Mouse (Mus musculus): ENCODE data around the gene Tap1. TPM values are rescaled to one million over a fixed set of nuclear protein-coding genes. Genes with fewer than 3 reads are reported as not detected.

The Tap1 gene
- total RNA-seq, 2 experiments from 2014 or later: 1.4 to 1.5 TPM

- no peak for DNase-seq
Observed at GRCm38 (mm10) chr17:34179913-34180859, 7.2 kb upstream of the Tap1 start.

- no peak for DNase-seq
Observed at GRCm38 (mm10) chr17:34183564-34184219, 3.7 kb upstream of the Tap1 start.

- no peak for DNase-seq
Observed at GRCm38 (mm10) chr17:34185526-34185925, 1.8 kb upstream of the Tap1 start.

GRCm38 (mm10) chr17:34186885-34187260, 480 bp upstream of the Tap1 start:
- no peak for DNase-seq

- no peak for DNase-seq
Observed at GRCm38 (mm10) chr17:34188010-34188409, 657 bp downstream of the Tap1 start.

- DNase-seq: no peak
Observed at GRCm38 (mm10) chr17:34188986-34189385, 1.6 kb downstream of the Tap1 start.

- no peak for DNase-seq
Observed at GRCm38 (mm10) chr17:34192852-34193251, 5.5 kb downstream of the Tap1 start.

- DNase-seq: no peak
Observed at GRCm38 (mm10) chr17:34193468-34193867, 6.1 kb downstream of the Tap1 start.

GRCm38 (mm10) chr17:34194723-34195122, 7.4 kb downstream of the Tap1 start:
- DNase-seq: no peak

- DNase-seq: no peak
Observed at GRCm38 (mm10) chr17:34196491-34196890, 9.1 kb downstream of the Tap1 start.

GRCm38 (mm10) chr17:34196941-34197894, 9.9 kb downstream of the Tap1 start, which contains the start of gene Psmb8:
Gene Psmb8 (plus strand): TSS chr17:34197721.
- DNase-seq: peak; percentile 83

GRCm38 (mm10) chr17:34197904-34198520, 10.7 kb downstream of the Tap1 start:
- DNase-seq: peak; percentile 64

- no peak for DNase-seq
Observed at GRCm38 (mm10) chr17:34198521-34198912, 11.2 kb downstream of the Tap1 start.

GRCm38 (mm10) chr17:34199050-34199619, 11.8 kb downstream of the Tap1 start:
- DNase-seq: no peak

- DNase-seq: no peak
Observed at GRCm38 (mm10) chr17:34200047-34200446, 12.7 kb downstream of the Tap1 start.

- DNase-seq: no peak
Observed at GRCm38 (mm10) chr17:34200772-34201505, 13.6 kb downstream of the Tap1 start.

GRCm38 (mm10) chr17:34201506-34202055, 14.2 kb downstream of the Tap1 start:
- no peak for DNase-seq

GRCm38 (mm10) chr17:34202760-34203442, 15.5 kb downstream of the Tap1 start:
- DNase-seq: no peak

- DNase-seq: no peak
Observed at GRCm38 (mm10) chr17:34203444-34203843, 16.1 kb downstream of the Tap1 start, which contains the start of gene Tap2. Gene Tap2 (plus strand): TSS chr17:34203527.
